Mouse (Mus musculus): ENCODE results near the gene Ppil4.

- TF ChIP-seq CTCF (IDR thresholded peaks at IDR 0.05; ENCODE audit: insufficient read depth, low read depth, low read length), result no peak
- TF ChIP-seq POLR2A (IDR thresholded peaks at IDR 0.05; ENCODE audit: insufficient read depth, low read depth, low read length), result no peak
These were observed 42.1 kb downstream of the Ppil4 start for GRCm38 (mm10) chr10:7834671-7835225.

All from olfactory bulb, adult 2 months (tissue).